13 mouse cellular contexts compared by ENCODE assay signal in the genomic region with DNA sequence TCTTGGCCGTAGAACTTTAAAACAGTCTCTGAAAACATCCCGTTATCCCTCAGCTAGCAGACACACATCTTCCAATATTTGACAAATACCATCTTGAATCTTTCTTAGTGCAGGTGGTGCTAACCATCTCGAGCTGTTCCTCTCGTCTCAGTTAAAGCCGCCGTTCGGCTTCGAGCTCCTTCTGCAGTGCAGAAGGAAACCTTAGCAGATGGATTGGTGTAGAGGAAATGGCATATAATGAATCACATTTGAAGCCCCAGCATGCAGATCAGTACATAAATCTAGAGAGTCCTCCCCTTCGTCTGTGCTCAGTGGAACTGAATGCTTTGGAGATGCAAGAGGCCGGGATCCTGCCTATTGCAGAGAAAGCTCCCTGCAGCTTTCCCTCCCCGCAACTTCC.
A peak's percentile ranks its signal among the peaks of the same experiment; 100 is the strongest.
DNase-seq lines count a peak whose midpoint lies in the region; ATAC-seq lines count a peak whose summit lies in the region.
"Had no signal": no experiment of that assay in that cellular context is flagged by ENCODE, and none has a peak within 500 bp of the region (broad histone marks: within the 10 kb centered on the region; RNA-seq: fewer than 3 reads in every experiment).

No protein-coding gene starts in this region.

- no peak overlapping the region for H3K4me3 ChIP-seq in intestine, embryonic 15.5 days (replicated peaks)
- H3K4me3 ChIP-seq in intestine, embryonic 16.5 days (ENCODE audit: low read length) = no peak overlapping the region
- H3K4me3 ChIP-seq: embryonic facial prominence, embryonic 15.5 days had no signal

- ATAC-seq in intestine, embryonic 15.5 days = no peak
- no peak for ATAC-seq in intestine, embryonic 16.5 days

- no peaks in the 10 kb centered on the region for H3K4me1 ChIP-seq in intestine, embryonic 15.5 days (replicated peaks)
- H3K4me1 ChIP-seq in intestine, embryonic 16.5 days (ENCODE audit: control insufficient read depth, insufficient read depth, low read length) = no peaks in the 10 kb centered on the region

- DNase-seq in right cerebral cortex, adult 18-20 months = peak; percentile 6
- DNase-seq in right cerebral cortex, postnatal 14 days = no peak
- DNase-seq in layer of hippocampus, adult 9-10 months (ENCODE audit: low spot score) = peak; percentile 30
- no peak for DNase-seq in thymus, postnatal 4 days
- no peak for DNase-seq in lung, postnatal 25 days (ENCODE audit: low spot score)
- DNase-seq: cerebellum, adult 9-10 months; heart, postnatal 36 days; liver; lung, postnatal 10 days; midbrain, embryonic 14.5 days had no signal

- H3K9me3 ChIP-seq in intestine, embryonic 15.5 days = no peaks in the 10 kb centered on the region
- no peaks in the 10 kb centered on the region for H3K9me3 ChIP-seq in intestine, embryonic 16.5 days (ENCODE audit: control insufficient read depth, low read length)
- H3K9me3 ChIP-seq: embryonic facial prominence, embryonic 15.5 days had no signal

- H3K27ac ChIP-seq in intestine, embryonic 15.5 days = no peak overlapping the region
- no peak overlapping the region for H3K27ac ChIP-seq in intestine, embryonic 16.5 days (ENCODE audit: low read length)
- H3K27ac ChIP-seq: embryonic facial prominence, embryonic 15.5 days had no signal

- peak overlapping the region; percentile 5; the same call in 1 of the 2 replicates for H3K4me2 ChIP-seq in intestine, embryonic 15.5 days (replicated peaks)
- no peak overlapping the region for H3K4me2 ChIP-seq in intestine, embryonic 16.5 days (ENCODE audit: low read depth, low read length)
- H3K4me2 ChIP-seq: embryonic facial prominence, embryonic 15.5 days had no signal

- WGBS in intestine, embryonic 15.5 days = 46% methylated on average over 11 of the region's 11 CpGs
- 56% methylated on average over 11 of the region's 11 CpGs for WGBS in intestine, embryonic 16.5 days

- no peak overlapping the region for H3K9ac ChIP-seq in intestine, embryonic 15.5 days
- H3K9ac ChIP-seq in intestine, embryonic 16.5 days (ENCODE audit: low read depth, low read length) = no peak overlapping the region
- H3K9ac ChIP-seq: embryonic facial prominence, embryonic 15.5 days had no signal

- no peaks in the 10 kb centered on the region for H3K36me3 ChIP-seq in intestine, embryonic 15.5 days
- no peaks in the 10 kb centered on the region for H3K36me3 ChIP-seq in intestine, embryonic 16.5 days (ENCODE audit: control insufficient read depth, insufficient read depth, low read length)
- H3K36me3 ChIP-seq: embryonic facial prominence, embryonic 15.5 days had no signal

- H3K27me3 ChIP-seq in intestine, embryonic 15.5 days (replicated peaks) = no peaks in the 10 kb centered on the region
- H3K27me3 ChIP-seq in intestine, embryonic 16.5 days (replicated peaks; ENCODE audit: control insufficient read depth, insufficient read depth, low read length) = no peaks in the 10 kb centered on the region
- H3K27me3 ChIP-seq: embryonic facial prominence, embryonic 15.5 days had no signal

Comparison
In these comparisons a context has a peak if more than half of its experiments do, and no peak if none do; other contexts are left out.
1. DNase-seq: peak in right cerebral cortex, adult 18-20 months (single experiment) and layer of hippocampus, adult 9-10 months (single experiment); none in right cerebral cortex, postnatal 14 days (single experiment), thymus, postnatal 4 days (single experiment) and lung, postnatal 25 days (single experiment).